Mouse (Mus musculus) forelimb bud, embryonic 11.5 days (tissue): ENCODE results near the gene Scgn.

ENCODE experiments used
- DNase-seq: peaks from one replicate; pipeline ENCODE4 v3.0.0-alpha.2; 2012; ENCODE audit warnings: low read depth, low spot score

Gene Scgn

DNA sequence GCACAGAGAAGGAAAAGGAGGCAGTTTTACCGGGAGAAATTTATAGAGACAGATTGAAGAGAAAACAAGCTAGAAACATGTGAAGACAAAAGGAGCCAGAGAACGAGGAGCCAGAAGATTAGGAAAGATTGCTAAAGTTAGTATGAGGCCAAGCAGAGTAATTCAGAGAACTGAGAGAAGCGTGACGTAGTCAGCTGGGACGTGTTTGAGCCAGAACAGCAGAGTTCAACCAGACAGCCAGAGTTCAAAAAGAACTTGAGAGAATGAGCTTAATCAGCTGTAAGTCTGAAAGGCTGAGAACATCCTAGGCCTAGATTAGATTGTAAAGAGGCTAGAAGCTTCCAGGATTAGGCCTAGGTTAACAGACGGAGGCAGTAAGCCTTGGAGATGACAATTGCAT, 50.7 kb downstream of the Scgn start:
- DNase-seq: no peak

- DNase-seq: no peak
Observed at GRCm38 (mm10) chr13:23938699-23939098, 52.3 kb downstream of the Scgn start.

DNA sequence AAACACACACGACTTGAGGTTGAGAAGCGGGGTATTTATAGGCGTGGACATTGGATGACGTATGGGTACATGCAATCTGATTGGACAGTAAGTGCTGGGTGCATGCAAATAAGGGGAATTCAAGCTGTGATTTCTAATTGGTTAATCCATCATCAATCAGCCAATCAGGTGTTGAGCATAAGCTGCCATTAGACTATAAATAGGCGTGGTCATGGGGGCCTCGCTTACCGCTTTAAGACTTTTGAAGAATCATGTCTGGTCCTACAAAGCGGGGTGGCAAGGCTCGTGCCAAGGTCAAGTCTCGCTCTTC, 56.8 kb downstream of the Scgn start, which contains the start of gene Hist1h2aa:
Hist1h2aa (plus strand) TSS at position 252 of the 310 bp plus-strand sequence.
- no peak for DNase-seq

GRCm38 (mm10) chr13:23933421-23934210, 57.4 kb downstream of the Scgn start, which contains the start of gene Hist1h2ba:
Gene Hist1h2ba, minus strand, starts transcription at chr13:23934156.
- DNase-seq: no peak

DNA sequence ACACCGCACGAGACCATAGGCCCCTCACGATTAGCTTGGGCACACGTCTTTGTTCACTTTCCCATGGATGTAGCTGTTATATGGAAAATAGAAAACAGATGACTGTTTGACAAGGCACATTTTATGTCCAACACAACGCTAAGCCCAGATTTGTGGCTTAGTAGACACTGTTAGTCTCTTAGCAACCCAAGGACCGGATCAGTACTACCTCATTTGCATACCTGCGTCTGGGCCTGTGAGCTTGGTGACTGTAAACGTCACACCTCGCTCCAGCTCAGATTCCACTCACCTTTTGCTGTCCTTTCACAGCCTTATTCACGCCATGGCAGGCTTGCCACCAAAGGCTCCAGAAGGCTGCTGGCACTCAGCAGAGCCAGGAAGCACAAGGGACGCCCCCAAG, 60.1 kb downstream of the Scgn start:
- DNase-seq: peak; percentile 49

DNA sequence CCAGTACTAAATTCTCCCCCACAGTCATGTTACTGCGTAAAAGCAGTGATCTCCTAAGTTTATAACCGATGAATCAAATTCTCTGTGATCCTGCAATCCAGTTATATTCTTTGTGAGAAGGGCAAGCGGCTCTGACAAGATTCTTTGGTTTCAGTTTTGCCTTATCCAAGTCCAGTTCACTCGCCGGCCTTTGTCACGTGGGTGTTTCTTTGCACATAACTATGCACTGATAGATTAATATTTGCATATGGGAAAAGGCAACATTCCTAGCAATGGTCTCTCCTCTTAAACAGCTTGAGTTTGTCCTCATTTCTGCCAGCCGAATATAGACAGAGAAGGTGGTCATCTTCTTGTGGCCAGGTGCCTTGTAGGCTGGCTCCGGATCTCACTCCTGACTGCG, 60.6 kb downstream of the Scgn start:
- DNase-seq: no peak

DNA sequence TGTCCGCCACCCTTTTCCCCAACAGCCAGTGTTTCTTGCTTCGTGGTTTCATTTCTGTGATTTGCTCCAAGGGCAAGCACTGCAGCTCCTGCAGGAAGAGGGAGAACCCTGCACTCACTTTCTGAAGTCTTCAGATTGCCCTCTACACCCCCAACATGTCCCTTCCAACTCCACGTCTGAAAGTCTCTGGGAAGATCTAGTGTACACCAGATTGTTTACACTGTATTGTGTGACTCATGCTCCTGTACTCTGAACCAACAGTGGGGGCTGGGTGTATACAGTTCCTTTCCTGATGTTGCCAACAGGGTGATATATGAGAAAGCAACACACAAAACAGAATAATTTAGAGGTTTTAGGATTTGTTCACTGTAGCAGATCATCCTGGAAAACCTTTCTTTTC, 62.4 kb downstream of the Scgn start:
- no peak for DNase-seq

DNA sequence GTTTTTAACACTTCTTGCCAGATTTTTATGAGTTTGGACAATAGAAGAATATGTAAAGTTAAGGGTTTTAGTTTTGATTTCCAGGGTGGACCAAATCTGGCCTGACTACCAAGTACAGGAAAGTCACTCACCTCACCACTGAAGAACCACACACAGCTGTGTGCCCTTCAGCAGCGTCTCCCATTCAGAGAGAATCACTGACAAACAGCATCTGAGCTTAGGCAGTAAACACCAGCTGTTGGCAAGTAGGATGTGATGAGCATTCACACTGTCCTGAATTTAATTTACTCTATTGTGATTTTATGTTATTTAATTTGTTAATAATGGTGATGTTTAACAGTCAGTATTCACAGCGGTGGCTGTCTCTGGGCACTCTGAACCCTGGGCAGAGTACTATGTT, 65.2 kb downstream of the Scgn start:
- no peak for DNase-seq

DNA sequence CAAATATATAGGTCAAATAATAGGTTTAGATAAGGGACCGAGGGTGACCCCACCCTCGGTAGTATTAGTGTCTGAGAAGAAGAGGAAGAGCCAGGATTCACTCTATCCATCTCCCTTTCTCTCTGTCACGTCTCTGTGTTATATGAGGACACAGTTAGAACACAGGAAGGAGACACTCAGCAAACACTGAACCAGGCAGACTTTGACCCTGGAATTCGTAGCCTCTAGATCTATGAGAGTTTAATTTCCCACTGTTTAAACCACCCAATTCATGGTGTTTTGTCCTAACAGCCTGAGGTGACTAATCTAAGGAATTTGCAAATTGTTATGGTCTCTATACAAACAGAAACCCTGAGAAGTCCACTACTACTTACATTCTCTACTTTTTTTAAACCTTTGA, 73.3 kb downstream of the Scgn start:
- DNase-seq: no peak

DNA sequence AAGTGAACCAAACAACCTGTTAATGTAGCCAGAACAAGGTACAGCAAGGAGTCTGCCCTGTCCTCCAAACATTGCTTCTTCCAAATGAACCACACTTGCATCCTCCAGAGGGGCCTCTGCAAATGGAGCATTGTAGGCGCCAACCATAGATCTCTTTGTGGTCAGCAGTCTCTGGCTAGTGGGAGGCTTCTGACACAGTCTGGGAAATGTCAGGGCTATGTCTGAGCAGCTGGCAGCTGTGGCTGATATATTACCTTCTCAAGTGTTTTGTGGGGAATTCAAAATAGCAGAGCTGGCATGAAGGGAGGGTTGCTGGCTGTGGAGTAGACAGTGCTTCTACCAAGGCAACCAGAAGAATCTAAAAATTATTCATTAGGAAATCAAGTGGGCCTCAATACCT, 74.9 kb downstream of the Scgn start:
- DNase-seq: peak; percentile 10

- DNase-seq: no peak
Observed at GRCm38 (mm10) chr13:23914376-23915167, 76.4 kb downstream of the Scgn start, which contains the start of gene Slc17a4. Gene Slc17a4, minus strand, starts transcription at chr13:23915009.

GRCm38 (mm10) chr13:23913791-23914306, 77.2 kb downstream of the Scgn start:
- no peak for DNase-seq

DNA sequence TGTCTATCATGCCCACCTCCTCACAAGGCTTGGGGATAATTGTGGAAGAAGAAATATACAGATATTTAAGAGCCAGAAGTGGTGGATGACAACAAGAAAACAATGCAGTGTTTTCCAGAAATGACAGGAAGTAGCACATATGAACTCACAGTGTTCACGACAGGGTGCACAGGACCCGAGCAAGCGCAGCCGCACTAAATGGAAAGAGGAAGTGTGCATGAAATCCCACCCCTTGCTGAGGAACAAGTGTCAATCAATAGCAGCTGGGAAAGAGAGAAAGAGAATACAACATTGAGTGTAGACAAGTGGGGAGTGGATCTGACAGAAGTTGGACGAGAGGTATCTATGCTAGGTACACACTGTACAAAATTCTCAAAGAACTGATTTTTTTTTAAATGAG, 79.7 kb downstream of the Scgn start:
- DNase-seq: no peak

DNA sequence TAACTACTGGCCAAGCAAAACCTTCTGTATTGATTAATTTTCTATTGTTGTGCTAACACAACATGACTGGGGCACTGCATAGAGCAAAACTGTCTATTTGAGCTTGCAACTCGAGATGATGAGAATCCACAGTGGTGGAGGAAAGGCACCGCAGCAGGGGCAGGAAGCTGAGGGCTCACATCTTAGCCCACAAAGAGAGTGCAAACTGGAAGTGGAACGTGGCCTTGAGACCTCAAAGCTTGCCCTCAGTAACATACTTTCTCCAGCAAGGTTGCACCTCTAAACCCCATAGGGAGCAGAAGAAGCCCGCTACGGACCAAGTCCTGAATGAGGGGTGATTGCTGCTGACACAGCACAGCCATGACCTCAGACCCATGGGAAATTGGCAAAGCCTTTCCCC, 80.9 kb downstream of the Scgn start:
- DNase-seq: no peak

GRCm38 (mm10) chr13:23906906-23907305, 84.1 kb downstream of the Scgn start:
- DNase-seq: no peak
